Mouse (Mus musculus) R1 (cell line): ENCODE results near the gene Cryz.

Source experiments
- DNase-seq: peaks from one replicate; pipeline ENCODE4 v3.0.0-alpha.2; 2018; ENCODE audit warnings: low read depth, low spot score

Cryz gene

DNA sequence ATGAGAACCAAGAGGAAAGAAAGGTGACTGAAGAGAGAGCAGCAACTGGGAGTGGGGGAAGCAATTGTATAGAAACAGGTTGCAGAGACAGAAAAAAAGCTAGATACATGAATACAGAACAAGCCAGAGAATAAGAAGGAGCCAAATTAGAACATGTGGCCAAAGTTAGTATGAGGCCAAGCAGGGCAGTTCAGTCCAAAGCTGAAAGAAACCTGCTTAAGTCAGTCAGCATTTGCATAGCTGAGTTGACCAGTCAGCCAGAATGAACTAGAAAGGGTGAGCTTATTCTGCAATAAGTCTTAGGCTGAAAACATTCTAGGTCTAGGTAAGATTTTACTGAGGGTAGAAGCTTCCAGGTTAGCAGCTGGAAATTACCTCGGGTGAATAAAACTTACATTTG lies 11.4 kb downstream of the Cryz start:
- no peak for DNase-seq

DNA sequence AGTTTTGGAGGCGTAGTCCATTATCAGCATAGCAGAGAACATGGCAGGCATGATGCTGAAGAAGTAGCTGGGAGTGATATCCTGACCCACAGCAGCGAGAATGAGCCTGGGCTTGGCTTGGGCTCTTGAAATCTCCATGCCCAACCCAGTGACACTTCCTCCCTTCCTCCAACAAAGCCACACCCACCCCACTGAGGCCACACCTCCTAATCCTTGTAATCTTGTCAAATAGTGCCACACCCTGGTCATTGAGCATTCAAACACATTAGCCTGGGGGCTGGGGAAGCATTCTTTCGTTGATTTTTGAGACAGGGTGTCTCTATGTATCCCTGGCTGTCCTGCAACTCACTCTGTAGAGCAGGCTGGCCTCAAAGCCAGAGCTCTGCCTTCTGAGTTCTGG lies 15.4 kb downstream of the Cryz start:
- DNase-seq, result peak; percentile 81

DNA sequence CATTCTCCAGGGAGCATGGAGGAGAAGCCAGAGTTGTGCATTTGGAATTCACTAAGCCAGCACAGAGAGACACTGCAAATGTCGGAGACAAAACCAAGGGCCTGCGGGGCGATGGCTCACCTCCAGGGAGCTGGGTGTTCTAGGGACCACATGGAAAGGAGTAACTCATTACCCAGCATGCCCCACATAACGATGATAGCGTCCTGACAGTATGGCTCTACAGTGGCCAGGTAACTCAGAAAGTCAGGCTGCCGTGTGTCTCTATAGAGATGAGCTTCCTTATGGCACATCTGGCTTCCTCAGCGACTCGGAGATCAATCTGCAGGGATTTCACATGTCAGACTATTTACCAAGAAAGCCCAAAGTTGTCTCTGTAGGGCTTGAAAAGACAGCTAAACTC lies 18.3 kb downstream of the Cryz start:
- no peak for DNase-seq

DNA sequence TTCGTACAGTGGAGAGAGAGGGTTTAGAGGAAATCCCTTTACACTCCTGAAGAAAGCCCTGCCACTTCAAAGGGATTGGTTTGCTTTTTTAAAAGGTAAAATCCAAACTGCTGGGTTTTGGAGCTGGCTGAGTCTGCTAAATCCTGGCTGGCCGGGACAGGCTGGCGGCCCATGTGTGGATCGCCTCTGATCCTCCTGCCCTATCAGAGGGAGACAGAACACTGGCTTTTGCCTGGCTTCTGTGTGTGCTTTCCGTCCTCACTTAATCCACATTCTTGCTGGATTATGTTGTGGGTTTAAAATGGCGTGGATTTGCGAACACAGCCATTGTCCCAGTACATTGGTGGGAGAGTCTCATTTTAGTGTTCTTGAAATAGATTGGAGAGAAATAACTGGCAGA lies 18.8 kb downstream of the Cryz start:
- no peak for DNase-seq

DNA sequence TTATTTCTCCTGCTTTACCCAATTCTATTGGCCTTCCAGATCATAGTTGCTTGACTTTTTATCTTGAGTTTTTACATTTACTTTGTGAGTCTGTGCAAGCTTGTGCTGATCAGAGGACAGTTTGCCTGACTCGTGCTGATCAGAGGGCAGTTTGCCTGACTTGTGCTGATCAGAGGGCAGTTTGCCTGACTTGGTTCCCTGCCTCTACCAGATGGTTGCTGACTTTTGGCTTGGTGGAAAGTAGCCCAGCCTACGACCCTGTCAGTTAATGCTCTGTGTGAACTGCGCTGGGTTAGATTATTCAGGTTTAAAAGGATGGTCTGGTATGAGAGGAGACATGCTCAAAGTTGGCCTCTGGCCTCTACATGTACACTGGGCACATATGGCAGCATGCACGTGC lies 19.6 kb downstream of the Cryz start:
- no peak for DNase-seq

DNA sequence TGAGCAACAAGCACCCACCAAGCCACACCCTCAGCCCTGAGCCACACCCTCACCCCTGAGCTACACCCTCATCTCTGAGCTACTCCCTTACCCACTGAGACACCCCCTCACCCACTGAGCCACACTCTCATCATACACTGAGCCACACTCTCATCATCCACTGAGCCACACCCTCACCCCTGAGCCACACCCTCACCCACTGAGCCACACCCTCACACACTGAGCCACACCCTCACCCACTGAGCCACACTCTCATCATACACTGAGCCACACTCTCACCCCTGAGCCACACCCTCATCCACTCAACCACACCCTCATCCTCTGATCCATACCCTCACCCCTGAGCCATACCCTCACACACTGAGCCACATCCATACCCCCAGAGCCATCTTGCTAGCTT lies 31.8 kb downstream of the Cryz start:
- DNase-seq, result no peak

DNA sequence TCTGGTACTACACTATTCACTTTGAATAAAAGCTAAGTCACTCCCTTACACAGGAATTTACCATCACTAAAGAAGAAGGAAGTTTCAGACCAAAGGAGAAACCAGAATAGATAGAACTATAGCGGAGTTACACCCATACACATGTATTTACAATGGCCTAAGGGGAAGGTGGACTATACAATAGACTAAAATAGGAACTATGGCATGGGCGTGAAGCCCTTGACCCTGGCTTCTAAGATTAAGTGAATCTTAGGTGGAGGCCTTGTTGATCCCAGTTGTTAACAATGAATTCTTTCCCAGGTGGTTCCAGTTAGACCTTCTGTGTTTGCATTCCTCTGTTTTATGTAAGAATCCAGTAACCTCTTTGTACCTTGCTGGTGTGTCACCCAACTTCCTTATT lies 34.8 kb downstream of the Cryz start:
- DNase-seq, result peak; percentile 65

DNA sequence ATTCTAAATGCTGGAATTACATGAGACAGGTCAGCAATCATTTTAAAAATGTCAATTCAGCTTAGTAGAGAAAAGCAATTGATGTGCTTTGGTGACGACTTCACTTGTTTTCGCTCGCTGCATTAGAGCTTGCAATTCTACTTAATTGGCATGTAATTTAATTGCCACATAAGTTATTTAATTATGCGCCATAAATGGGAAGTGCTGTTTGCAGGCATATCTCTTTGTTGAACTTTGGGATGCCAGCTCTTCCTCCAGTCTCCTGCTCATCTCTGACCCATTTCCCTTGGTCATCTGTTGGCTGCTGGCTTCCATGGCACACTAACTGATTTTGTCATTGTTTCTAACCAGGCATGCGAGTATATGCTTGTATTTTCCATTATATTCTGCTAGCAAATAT lies 36.6 kb downstream of the Cryz start:
- DNase-seq, result no peak

DNA sequence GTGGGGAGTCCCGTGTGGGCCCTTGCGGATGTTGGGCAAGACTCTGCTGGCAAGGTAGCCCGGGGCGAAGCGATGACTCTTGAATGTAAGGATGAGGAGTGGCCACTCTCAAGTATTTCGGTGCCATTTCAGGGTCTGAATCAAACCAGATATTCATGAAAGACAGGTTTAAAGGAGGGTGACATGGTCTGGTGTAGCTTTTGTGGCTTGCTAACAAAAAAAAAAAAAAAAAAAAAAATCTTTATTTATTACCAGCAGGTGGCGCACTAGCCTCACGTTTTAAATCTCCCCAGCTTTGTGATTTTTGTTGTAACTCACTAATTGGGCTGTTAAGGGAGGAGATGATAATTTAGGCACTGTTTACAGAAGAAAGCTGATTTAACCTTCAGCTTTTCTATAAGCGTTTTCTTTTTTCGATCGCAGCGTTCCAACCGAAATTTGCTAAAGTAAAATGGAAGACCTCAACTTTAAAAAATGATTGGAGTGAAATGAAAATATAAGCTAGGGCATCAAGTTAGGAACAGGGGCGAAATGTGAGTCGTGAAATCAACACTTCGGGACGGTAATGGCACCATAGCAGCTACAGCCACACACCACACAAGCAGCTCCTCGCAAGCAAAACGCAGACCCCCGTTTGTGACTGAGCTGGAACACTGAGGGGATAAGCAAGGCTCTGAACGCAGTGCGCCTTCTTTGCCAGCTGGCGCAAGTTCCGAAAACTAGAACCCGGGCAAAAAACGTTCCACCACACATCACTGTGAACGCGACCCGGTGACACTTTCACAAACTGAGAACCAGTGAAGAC lies 50.3 kb downstream of the Cryz start:
- DNase-seq, result peak; percentile 56

DNA sequence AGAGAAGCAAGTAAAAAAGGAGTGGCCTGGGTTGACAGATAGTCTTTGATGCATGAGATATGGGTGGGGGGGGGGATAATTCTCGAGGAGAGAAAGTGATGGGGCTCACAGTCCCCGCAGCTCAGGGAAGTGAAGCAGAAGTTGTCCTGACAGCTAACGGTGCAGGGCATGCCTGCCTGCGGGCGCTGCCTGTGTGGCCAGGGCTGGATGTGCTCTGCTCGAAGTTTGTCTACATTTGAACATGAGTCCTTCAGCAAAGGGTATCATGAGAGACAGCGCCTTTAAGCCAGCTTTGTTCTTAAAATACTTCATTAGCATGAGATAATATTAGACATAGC lies 50.9 kb downstream of the Cryz start:
- no peak for DNase-seq

DNA sequence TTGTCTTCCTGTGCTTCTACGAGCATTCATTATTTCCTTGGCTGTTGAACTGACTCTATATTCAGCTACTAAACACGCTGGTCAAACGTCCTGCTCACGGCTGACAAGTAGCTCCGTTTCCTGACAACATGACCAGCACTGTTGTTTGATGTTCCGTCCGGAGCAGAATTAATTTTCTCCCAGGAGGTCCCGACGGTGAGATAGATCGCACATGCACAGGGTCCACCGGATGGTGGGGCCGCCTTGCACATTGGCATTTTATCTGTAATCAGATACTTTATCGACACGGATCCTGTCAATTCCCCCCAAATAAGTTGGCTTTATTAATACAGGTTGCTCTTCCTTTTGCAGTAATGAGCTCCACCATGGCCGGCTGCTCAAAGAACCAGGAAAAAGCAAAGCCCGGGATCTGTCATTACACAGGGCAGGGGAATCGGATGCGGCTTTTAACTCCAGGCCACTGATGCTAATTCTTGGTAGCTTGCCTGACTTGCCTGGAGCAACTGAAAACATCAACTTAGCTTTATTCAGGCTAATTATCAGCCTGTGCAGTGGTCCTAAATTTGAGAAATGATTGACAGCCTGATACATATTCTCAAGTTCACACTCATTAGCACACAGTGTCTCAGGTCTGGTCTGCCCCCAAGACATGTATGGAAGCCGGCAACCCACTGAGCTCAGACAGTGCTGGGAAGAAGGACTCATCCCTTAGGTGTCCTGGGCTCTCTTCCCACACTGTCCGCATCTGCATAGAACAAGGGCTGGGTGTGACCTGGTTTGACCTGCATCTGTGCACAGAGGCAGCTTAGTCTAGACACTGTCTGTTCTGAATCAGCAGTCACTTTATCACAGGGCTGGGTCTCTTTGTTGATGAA lies 53.1 kb downstream of the Cryz start:
- DNase-seq, result no peak

DNA sequence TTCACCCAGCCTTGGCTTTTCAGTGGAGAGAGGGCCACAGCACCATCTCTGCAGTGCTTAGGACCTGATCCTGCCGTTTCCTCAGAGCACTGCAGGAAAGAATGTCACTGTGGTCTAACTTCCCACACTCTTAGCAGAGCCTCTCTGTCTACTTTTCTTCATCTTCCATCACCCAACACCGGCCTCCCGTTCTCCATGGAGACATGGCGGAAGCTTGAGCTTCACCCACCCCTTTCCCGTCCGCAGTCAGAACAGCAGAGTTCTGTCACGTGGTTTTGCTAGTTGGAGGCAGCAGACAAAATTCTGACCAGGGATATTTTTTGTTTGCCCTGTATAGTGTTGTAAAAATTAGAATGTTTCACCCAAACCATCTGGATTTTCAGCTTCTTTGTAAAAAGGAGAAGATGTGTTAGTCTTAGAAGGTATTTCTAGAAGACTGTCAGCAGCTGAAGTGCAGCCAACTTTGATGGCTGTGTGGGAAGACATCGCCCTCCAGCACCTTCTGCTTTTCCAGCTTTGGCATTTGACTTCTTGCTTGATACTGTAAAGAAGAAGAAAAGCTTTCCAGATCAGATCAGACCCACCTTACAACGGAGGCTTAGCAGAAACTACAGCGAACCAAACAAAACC lies 54.8 kb downstream of the Cryz start:
- no peak for DNase-seq

DNA sequence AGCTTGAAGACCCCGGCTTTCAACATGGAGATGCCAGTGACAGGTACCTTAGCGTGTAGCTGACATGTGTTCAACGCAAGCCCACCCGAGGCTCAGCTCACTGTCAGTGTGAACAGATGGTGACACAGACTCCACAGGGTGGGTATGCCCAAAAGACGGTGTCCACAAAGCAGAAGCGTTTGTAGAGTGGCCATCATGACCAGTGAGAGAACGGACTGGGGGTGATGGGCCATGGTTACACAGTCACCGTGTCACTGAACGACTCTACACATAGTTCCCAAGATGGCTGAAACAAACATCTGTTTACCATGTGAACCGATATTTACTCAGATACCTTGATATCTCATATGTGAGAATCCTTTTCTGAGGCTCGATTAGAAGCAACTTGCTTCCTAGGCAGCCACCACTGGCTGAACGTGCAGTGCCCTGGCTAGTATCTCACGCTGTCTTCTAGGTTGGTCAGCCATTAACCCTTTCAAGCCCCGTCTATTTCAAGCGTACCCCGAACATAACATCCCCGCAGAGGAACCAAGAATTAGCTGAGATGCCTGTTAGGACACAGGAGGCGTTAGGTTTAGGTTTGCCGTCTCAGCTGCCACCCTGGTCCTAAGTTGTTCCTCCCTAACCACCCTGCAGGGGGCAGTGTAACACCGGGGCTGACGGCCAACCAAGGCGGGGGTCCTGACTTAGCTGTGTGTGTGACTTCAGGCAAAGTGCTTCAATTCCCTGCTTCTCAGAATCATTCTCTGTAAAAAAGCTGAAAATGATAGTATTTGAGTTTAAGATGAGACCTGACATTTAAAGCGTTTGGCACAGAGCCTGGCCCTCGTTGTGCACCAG lies 56.3 kb downstream of the Cryz start:
- DNase-seq, result peak; percentile 50

DNA sequence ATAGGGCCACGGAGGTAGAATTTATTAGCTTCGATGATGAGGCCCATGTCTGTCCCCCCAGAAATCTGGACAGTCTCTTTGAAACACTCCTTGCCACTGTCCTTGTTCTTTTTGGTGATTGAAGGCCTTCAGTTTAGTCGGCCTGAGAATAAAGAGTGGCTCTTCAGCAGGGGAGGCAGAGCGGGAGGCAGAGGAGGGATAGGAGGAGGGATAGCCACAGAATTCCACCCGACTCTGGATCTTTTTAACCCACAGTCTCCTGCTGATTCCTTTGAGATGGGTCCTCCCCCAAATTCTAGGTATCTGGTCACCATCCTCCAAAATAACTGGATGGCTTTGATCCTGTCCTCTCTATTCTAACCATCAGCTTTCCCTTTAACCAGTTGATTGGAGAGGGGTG lies 56.9 kb downstream of the Cryz start:
- no peak for DNase-seq

DNA sequence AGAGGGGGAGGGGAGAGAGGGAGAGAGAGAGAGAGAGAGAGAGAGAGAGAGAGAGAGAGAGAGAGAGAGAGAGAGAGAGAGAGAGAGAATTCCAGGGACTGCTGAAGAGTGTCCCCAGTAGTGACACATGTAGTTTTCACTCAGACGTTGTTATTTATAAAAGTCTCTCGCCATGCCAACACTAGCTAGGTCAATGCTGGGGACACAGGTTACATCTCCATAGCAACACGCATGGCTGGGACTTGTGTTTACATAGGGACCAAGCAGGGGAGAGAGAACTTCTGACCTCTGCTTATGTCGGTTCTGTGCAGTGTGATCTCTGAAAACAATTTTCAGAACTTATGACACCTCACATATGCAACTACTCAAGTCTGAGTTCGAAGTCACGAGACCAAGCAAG lies 57.8 kb downstream of the Cryz start:
- DNase-seq, result no peak

DNA sequence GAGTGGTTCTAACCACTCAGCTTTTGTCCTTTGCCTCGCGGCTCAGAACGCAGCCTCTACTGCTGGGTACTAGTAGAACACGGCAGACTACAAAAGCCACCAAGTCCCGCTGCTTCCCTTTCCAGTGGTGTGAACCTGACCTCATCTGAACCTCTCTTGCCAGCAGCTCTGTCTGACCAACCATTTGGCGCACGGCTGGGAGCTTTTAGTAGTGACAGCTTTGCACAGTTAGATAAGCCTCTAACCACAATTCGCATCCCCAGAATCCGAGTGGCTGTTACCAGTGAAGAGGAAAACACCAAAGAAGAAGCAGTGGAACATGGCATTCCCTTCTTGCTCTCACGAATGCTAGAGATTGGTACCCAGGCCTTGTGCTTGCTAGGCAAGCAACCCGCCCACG lies 58.4 kb downstream of the Cryz start:
- no peak for DNase-seq

DNA sequence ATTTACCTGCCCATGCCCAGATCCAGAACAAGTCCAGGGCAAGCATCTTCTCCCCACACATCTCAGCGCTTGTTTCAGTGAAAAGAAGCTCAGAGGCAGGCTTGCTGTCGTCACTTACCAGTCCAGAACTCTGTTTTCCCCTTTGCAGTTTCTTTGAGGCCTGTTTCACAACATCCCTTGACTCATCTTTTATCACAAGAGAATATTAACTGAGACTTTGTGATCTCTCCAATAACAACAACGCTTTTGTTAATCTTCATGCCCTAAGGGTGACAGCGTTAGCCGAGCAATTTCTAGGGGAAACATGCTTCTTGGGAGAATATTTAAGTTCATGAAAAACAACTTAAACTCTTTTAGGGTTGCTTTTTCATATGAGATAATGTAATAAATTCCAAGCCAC lies 59.2 kb downstream of the Cryz start:
- no peak for DNase-seq

DNA sequence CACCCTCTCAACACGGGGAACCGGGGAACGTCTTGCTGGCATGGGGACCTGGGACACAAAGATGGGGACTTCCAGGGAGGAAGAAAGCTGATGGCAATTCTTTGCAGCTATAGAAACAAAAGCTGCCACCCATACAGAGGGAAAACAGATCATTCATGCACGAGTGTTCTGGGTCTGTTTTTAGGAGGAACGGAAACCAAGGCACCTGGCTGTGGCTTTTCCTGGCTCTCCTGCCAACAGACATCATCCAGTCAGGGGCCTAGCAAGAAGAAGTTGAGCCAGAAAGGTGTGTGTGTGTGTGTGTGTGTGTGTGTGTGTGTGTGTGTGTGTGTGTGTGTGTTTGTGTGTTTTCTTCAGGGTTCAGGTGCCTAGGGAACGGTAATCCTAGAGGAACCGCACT lies 67.0 kb downstream of the Cryz start, which contains the start of gene Erich3:
Gene Erich3, plus strand, starts transcription at position 315 of the 400 bp plus-strand sequence.
- DNase-seq, result no peak

DNA sequence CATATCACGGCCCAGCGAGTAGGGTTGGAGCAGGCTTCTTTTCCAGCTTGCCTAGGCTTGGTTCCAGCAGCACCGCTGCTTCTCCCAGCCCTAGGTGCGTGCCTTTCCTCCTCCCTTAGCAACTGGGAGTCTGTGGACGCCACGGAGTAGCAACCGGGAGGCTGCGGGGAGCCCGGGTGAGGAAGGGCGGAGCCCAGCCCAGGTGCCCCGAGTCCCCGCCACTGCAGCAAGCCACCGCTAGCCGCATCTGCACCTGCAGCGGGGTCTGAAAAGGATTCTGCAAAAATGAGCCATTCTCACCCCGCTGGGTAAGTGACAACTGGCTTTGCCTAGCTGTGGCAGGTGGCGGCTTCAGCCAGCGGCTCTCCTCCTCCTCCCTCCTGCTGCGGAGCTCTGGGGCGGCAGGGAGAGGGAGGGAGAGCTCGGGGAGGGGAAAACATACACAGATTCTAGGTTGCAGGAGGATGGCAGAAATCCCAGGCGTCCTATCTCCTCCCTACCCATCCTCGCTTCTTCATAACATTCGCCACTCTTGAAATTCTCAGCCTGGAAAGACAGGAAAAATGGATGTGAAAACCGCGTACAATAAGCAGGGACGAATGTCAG lies 67.6 kb downstream of the Cryz start:
- DNase-seq, result peak; percentile 56

DNA sequence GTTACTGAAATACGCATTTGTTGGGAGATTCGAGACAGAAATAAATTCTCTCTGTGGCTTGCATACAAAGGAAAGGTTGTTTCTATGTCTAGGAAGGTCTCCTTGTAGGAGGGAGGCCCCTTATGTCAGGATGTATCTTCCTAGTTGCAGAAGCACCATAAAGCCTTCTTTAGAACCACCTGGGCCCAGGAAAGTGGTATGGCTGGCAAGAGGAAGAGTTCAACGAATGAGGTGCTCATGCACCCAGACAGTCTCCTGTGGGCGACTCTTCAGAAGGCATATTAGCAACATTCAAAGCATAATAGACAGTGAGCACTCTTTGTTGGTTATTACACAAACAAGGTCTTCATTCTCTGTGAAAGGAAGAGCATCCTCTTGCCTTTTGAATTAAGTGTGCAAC lies 68.1 kb downstream of the Cryz start:
- DNase-seq, result no peak

DNA sequence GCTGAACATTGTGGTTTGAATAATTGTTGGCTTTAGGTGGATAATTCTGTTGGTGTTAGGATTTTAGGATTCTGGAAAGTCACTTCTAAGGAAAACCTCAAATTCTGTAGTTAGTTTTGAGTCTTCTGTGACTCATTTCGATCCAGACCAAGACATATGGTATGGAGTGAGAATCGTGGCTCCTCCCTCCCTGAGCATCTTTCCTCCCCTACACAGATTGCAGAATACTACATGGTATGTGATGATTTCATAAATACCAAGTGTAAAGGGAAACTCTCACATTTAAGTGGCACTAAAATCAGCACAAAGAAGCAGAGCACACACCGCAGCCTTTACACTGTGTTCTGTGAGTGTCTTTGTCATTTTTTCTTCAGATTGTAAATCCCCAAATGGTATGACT lies 72.0 kb downstream of the Cryz start:
- DNase-seq, result no peak
